Mouse (Mus musculus) frontal cortex, postnatal 14 days (tissue): ENCODE measurements around the gene Ppp2ca.
"Not testable (repeated sequence)": the region's sequence is repeated elsewhere in the genome, so short reads cannot be mapped to it uniquely, and the experiment has no call there.

ENCODE experiments used
- DNase-seq, 2 experiments: peaks; one replicate each; pipeline ENCODE4 v3.0.0; 2022; ENCODE audit warnings: low spot score in 2 of 2

Ppp2ca gene

GRCm38 (mm10) chr11:52130451-52131068, 32.1 kb downstream of the Ppp2ca start:
- DNase-seq: peak in 1 of 2 experiments; percentile 19

- DNase-seq: peak; percentile 22 to 35
These were observed 45.2 kb downstream of the Ppp2ca start for GRCm38 (mm10) chr11:52143675-52144074.

- not testable (repeated sequence) for DNase-seq
These were observed 46.9 kb downstream of the Ppp2ca start, which contains the start of gene Olfr1373 for GRCm38 (mm10) chr11:52145428-52145827. Gene Olfr1373 (minus strand): TSS chr11:52145528.

- DNase-seq: no peak
These were observed 65.4 kb downstream of the Ppp2ca start for GRCm38 (mm10) chr11:52163926-52164325.

- peak in 1 of 2 experiments; percentile 7 for DNase-seq
These were observed 68.6 kb downstream of the Ppp2ca start for GRCm38 (mm10) chr11:52167126-52167525.

GRCm38 (mm10) chr11:52167901-52168302, 69.4 kb downstream of the Ppp2ca start:
- not testable (repeated sequence) for DNase-seq

GRCm38 (mm10) chr11:52168461-52168860, 70.0 kb downstream of the Ppp2ca start:
- DNase-seq: no peak
